Mouse (Mus musculus): ENCODE data around the gene Mcu. TPM values are rescaled to one million over a fixed set of nuclear protein-coding genes. Genes with fewer than 3 reads are reported as not detected.

Mcu gene
- polyA plus RNA-seq, 1 experiment from 2014 or later, result 53.4 TPM

DNA sequence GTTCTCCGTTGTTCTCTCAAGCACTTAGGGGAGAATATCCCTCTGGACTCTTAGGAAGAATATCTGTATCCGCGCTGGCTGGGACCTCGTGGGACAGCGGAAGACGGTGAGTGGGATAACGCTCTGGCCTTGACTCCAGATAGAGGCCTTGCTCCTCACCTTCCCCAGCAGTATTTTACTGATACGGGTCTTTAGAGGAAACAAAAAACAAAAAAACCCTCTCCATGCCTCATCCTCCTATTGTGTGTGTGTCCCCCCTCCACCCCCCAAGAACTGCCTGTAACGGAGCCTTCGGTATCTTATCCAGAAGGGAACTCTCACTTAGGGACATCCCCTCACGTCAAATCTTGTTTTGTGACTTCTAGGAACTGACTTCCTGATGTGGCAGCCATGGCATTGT lies 174.8 kb downstream of the Mcu start, which contains the start of gene Oit3:
Oit3 (minus strand) TSS at position 44 of the 400 bp plus-strand sequence.
- Histone ChIP-seq H3K4me2 (no peak within 1 kb of the TSS), H3K36me3 (no peaks in the 10 kb centered on the region), H3K9me3 (no peaks in the 10 kb centered on the region), H3K4me1 (peaks cover 21% of the 10 kb centered on the region), H3K27ac (peak within 1 kb of the TSS; percentile 75), H3K4me3 (no peak within 1 kb of the TSS), H3K27me3 (no peaks in the 10 kb centered on the region), H3K9ac (no peak within 1 kb of the TSS)
- no peak for ATAC-seq (ENCODE audit: insufficient number of reproducible peaks, low FRiP score, low TSS enrichment, low read depth)
- WGBS, result 90% methylated on average over 11 of the region's 11 CpGs

GRCm38 (mm10) chr10:59440177-59440576 lies 176.3 kb downstream of the Mcu start:
- H3K27ac ChIP-seq, result peak overlapping the region; percentile 75
- 32% methylated on average over 6 of the region's 6 CpGs for WGBS
- ATAC-seq (ENCODE audit: insufficient number of reproducible peaks, low FRiP score, low TSS enrichment, low read depth), result no peak

GRCm38 (mm10) chr10:59439508-59439931 lies 177.0 kb downstream of the Mcu start:
- H3K27ac ChIP-seq, result peak overlapping the region; percentile 75
- H3K4me1 ChIP-seq, result peaks cover 21% of the 10 kb centered on the region
- no peak overlapping the region for H3K4me2 ChIP-seq
- H3K4me3 ChIP-seq, result no peak overlapping the region
- WGBS, result 7% methylated on average over 5 of the region's 5 CpGs
- peak; percentile 69; the same call in 1 of the 2 replicates for ATAC-seq (ENCODE audit: insufficient number of reproducible peaks, low FRiP score, low TSS enrichment, low read depth)
- no peaks in the 10 kb centered on the region for H3K27me3 ChIP-seq
- H3K9me3 ChIP-seq, result no peaks in the 10 kb centered on the region
- H3K36me3 ChIP-seq, result no peaks in the 10 kb centered on the region
- H3K9ac ChIP-seq, result no peak overlapping the region

More at GRCm38 (mm10) chr10:59440177-59440576, 176.3 kb downstream of the Mcu start:
- Histone ChIP-seq H3K4me1 (peaks cover 21% of the 10 kb centered on the region), H3K27me3 (no peaks in the 10 kb centered on the region), H3K4me2 (peak overlapping the region; percentile 14; the same call in 1 of the 2 replicates), H3K9me3 (no peaks in the 10 kb centered on the region), H3K9ac (no peak overlapping the region), H3K36me3 (no peaks in the 10 kb centered on the region), H3K4me3 (no peak overlapping the region)

DNA sequence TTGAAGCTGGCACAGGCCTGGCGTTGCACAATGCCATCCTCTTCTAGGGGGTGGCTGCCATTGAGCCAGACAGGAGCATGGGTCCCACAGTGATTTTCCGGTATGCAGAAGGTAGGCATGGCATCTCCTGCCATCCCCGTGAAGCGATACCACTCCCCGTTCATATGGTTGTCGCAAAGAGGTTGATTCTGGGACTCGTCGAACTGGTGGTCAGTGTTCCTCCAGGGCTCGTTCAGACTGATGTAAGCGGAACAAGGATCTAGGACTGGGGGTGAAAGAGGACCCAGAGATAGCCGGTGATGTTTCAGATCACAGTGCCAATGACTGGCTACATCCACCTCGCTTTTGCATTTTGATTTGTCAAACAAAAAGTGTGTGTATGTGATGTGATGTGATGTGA lies 177.8 kb downstream of the Mcu start:
- 93% methylated on average over 12 of the region's 12 CpGs for WGBS
- Histone ChIP-seq H3K4me2 (no peak overlapping the region), H3K27me3 (no peaks in the 10 kb centered on the region), H3K36me3 (no peaks in the 10 kb centered on the region), H3K4me3 (no peak overlapping the region), H3K9ac (no peak overlapping the region), H3K27ac (no peak overlapping the region), H3K4me1 (peaks cover 21% of the 10 kb centered on the region), H3K9me3 (no peaks in the 10 kb centered on the region)
- no peak for ATAC-seq (ENCODE audit: insufficient number of reproducible peaks, low FRiP score, low TSS enrichment, low read depth)

GRCm38 (mm10) chr10:59435746-59436145 lies 180.7 kb downstream of the Mcu start:
- Histone ChIP-seq H3K4me3 (no peak overlapping the region), H3K9me3 (no peaks in the 10 kb centered on the region), H3K4me2 (no peak overlapping the region), H3K27ac (no peak overlapping the region), H3K36me3 (no peaks in the 10 kb centered on the region), H3K9ac (no peak overlapping the region), H3K4me1 (peaks cover 21% of the 10 kb centered on the region), H3K27me3 (no peaks in the 10 kb centered on the region)
- WGBS, result 91% methylated on average over 18 of the region's 18 CpGs
- ATAC-seq (ENCODE audit: insufficient number of reproducible peaks, low FRiP score, low TSS enrichment, low read depth), result no peak

GRCm38 (mm10) chr10:59430701-59431218 lies 185.7 kb downstream of the Mcu start:
- Histone ChIP-seq H3K4me1 (peaks cover 4% of the 10 kb centered on the region; the same call in 1 of the 2 replicates), H3K27ac (no peak overlapping the region), H3K9me3 (no peaks in the 10 kb centered on the region), H3K4me3 (no peak overlapping the region), H3K27me3 (no peaks in the 10 kb centered on the region), H3K36me3 (no peaks in the 10 kb centered on the region), H3K9ac (no peak overlapping the region), H3K4me2 (no peak overlapping the region)
- ATAC-seq (ENCODE audit: insufficient number of reproducible peaks, low FRiP score, low TSS enrichment, low read depth), result no peak
- 48% methylated on average over 6 of the region's 6 CpGs for WGBS

GRCm38 (mm10) chr10:59429448-59430135 lies 186.9 kb downstream of the Mcu start:
- Histone ChIP-seq H3K4me2 (no peak overlapping the region), H3K9me3 (no peaks in the 10 kb centered on the region), H3K27me3 (no peaks in the 10 kb centered on the region), H3K4me1 (peaks cover 14% of the 10 kb centered on the region), H3K36me3 (no peaks in the 10 kb centered on the region), H3K4me3 (no peak overlapping the region), H3K9ac (no peak overlapping the region), H3K27ac (no peak overlapping the region)
- no peak for ATAC-seq (ENCODE audit: insufficient number of reproducible peaks, low FRiP score, low TSS enrichment, low read depth)
- WGBS, result 79% methylated on average over 16 of the region's 16 CpGs

DNA sequence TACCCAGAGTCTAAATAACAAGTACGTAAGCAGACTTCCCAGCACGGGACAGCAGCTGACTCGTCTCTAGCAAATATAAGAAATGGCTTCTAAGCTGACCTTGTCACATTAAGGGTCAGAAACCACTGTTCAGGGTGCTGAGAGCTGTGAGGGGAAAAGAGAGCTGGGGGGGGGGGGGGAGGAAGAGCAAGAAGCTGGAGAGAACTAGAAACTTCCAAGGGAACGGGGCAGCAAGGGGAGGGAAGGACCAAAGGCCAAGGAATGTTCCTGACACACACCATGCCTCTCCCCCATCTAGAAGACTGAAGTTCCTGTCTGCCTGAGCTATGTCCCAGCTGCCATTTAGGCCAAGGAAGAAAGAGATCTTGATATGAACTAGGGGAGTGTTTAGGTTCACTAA lies 190.1 kb downstream of the Mcu start:
- H3K9ac ChIP-seq, result no peak overlapping the region
- H3K4me3 ChIP-seq, result no peak overlapping the region
- H3K9me3 ChIP-seq, result no peaks in the 10 kb centered on the region
- ATAC-seq (ENCODE audit: insufficient number of reproducible peaks, low FRiP score, low TSS enrichment, low read depth), result no peak
- no peaks in the 10 kb centered on the region for H3K27me3 ChIP-seq
- peaks cover 19% of the 10 kb centered on the region for H3K4me1 ChIP-seq
- H3K36me3 ChIP-seq, result no peaks in the 10 kb centered on the region
- no peak overlapping the region for H3K4me2 ChIP-seq
- no peak overlapping the region for H3K27ac ChIP-seq
- WGBS, result 85% methylated on average over 4 of the region's 4 CpGs

DNA sequence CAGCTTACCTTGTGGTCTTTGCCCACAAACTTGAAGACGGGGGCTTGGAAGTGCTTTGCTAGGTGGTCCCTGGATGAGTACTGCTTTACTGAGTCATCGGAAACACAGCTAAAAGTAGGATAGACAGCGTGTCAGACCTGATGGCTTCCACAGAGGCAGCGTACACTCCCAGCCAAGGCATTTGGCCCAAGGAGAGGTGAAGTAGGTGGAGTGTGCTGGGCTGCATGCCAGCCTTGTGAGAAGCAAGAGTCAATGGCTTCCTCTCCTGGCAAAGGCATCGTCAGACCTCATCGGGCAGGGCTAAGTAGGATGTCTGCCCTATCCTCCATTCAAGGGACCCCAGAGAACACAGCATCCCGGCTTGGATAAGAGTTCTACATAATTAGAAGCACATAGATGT lies 191.1 kb downstream of the Mcu start:
- ATAC-seq (ENCODE audit: insufficient number of reproducible peaks, low FRiP score, low TSS enrichment, low read depth), result no peak; the same call in 1 of the 2 replicates
- Histone ChIP-seq H3K4me3 (no peak overlapping the region), H3K9ac (no peak overlapping the region), H3K27me3 (no peaks in the 10 kb centered on the region), H3K4me1 (peaks cover 15% of the 10 kb centered on the region), H3K9me3 (no peaks in the 10 kb centered on the region), H3K4me2 (no peak overlapping the region), H3K27ac (peak overlapping the region; percentile 64; the same call in 1 of the 2 replicates), H3K36me3 (no peaks in the 10 kb centered on the region)
- WGBS, result 53% methylated on average over 7 of the region's 7 CpGs

DNA sequence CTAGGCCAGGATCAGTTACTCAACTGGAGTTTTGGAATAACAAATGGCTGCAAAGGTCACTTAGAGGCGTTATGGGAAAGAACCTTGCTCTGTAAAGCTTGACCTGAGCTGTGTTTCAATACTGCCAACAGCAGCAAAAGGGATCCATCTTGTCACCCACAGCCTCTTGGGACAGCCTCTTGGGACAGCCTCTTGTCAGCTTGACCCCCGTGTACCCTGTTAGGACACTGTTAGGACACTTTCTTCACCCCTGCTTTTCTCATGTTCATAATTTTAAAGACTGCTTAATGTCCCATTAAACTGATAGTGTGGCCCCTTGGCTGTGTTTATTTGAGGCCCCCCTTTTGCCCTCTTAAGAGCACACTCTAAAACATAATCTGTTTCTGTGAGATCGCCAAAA lies 192.0 kb downstream of the Mcu start:
- H3K4me1 ChIP-seq, result peaks cover 15% of the 10 kb centered on the region
- no peak overlapping the region for H3K9ac ChIP-seq
- no peaks in the 10 kb centered on the region for H3K36me3 ChIP-seq
- WGBS, result 54% methylated on average over 3 of the region's 3 CpGs
- no peak overlapping the region for H3K27ac ChIP-seq
- no peaks in the 10 kb centered on the region for H3K27me3 ChIP-seq
- no peak overlapping the region for H3K4me3 ChIP-seq
- H3K9me3 ChIP-seq, result no peaks in the 10 kb centered on the region
- H3K4me2 ChIP-seq, result no peak overlapping the region
- no peak for ATAC-seq (ENCODE audit: insufficient number of reproducible peaks, low FRiP score, low TSS enrichment, low read depth)

GRCm38 (mm10) chr10:59419516-59419915 lies 197.0 kb downstream of the Mcu start:
- Histone ChIP-seq H3K9ac (no peak overlapping the region), H3K27me3 (no peaks in the 10 kb centered on the region), H3K27ac (no peak overlapping the region), H3K9me3 (no peaks in the 10 kb centered on the region), H3K36me3 (no peaks in the 10 kb centered on the region), H3K4me1 (peaks cover 9% of the 10 kb centered on the region), H3K4me2 (no peak overlapping the region), H3K4me3 (no peak overlapping the region)
- 89% methylated on average over 4 of the region's 4 CpGs for WGBS
- ATAC-seq (ENCODE audit: insufficient number of reproducible peaks, low FRiP score, low TSS enrichment, low read depth), result no peak

DNA sequence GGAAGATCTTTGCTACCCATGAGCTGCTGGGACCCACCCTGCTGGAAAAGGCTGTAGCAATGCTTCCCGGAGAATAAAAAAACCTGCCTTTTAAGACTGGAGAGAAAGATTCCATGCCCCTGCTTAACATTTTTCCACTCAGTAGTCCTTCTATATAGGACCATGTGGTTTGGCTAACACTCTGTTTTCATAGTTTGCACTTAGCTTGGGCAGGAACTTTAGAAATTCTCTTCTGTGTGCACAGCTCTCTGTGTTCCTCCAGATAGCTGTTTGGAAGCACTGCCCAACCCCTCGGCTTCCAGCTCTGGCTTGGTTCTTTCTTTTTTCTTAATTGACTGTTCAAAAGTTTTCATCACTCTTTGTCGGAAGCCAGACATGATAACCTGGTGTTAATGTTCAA lies 199.9 kb downstream of the Mcu start:
- Histone ChIP-seq H3K27me3 (no peaks in the 10 kb centered on the region), H3K36me3 (no peaks in the 10 kb centered on the region), H3K9me3 (no peaks in the 10 kb centered on the region), H3K4me1 (peaks cover 5% of the 10 kb centered on the region; the same call in 1 of the 2 replicates), H3K4me2 (no peak overlapping the region), H3K4me3 (no peak overlapping the region), H3K9ac (no peak overlapping the region), H3K27ac (peak overlapping the region; percentile 65)
- WGBS, result 48% methylated on average over 3 of the region's 3 CpGs
- ATAC-seq (ENCODE audit: insufficient number of reproducible peaks, low FRiP score, low TSS enrichment, low read depth), result peak; percentile 67; the same call in 1 of the 2 replicates
